Mouse (Mus musculus) intestine, postnatal 0 days (tissue): ENCODE results near the gene Sh2b2. TPM values are rescaled to one million over a fixed set of nuclear protein-coding genes. Genes with fewer than 3 reads are reported as not detected.

ENCODE experiments used
- ATAC-seq: fragments of 200-750 bp; cut with Nextera tagmentation; 2 replicates; pipeline ENCODE4 v1.8.0; 2017; ENCODE audit warnings: mild to moderate bottlenecking, moderate TSS enrichment, moderate library complexity
- H3K27ac ChIP-seq: fragments of 300-500 bp; sonication (generic); 2 replicates; pipeline ENCODE4 v1.5.1; 2014; ENCODE audit warnings: mild to moderate bottlenecking, low read depth, low read length, moderate library complexity
- H3K27me3 ChIP-seq: fragments of 300-500 bp; sonication (generic); replicated peaks from 2 replicates; pipeline ENCODE4 v1.6.1; 2014; ENCODE audit warnings: low read length, mixed read lengths; ENCODE audit not compliant: control insufficient read depth, insufficient read depth
- H3K36me3 ChIP-seq: fragments of 300-500 bp; sonication (generic); 2 replicates; pipeline ENCODE4 v1.6.1; 2014; ENCODE audit warnings: mild to moderate bottlenecking, moderate library complexity; ENCODE audit not compliant: control insufficient read depth, insufficient read depth
- H3K4me1 ChIP-seq: fragments of 300-500 bp; sonication (generic); replicated peaks from 2 replicates; pipeline ENCODE4 v1.6.1; 2014; ENCODE audit warnings: antibody characterized with exemption, low read length, mixed read lengths; ENCODE audit not compliant: control insufficient read depth, insufficient read depth
- H3K4me2 ChIP-seq: fragments of 300-500 bp; sonication (generic); replicated peaks from 2 replicates; pipeline ENCODE4 v1.6.1; 2014; ENCODE audit warnings: low read depth, mild to moderate bottlenecking, moderate library complexity
- H3K4me3 ChIP-seq: fragments of 300-500 bp; sonication (generic); 2 replicates; pipeline ENCODE4 v1.5.1; 2014; ENCODE audit warnings: low read depth, low read length
- H3K9ac ChIP-seq: fragments of 300-500 bp; sonication (generic); 2 replicates; pipeline ENCODE4 v1.6.1; 2014; ENCODE audit warnings: mild to moderate bottlenecking, low read depth, low read length
- H3K9me3 ChIP-seq: fragments of 300-500 bp; sonication (generic); 2 replicates; pipeline ENCODE4 v1.6.1; 2016; ENCODE audit warnings: mixed run types; ENCODE audit not compliant: control insufficient read depth
- CTCF ChIP-seq: sonication (generic); IDR thresholded peaks from 2 replicates; pipeline ENCODE4 v1.5.1; 2016; ENCODE audit warnings: low read depth, mild to moderate bottlenecking, control low read depth, antibody characterized with exemption, moderate library complexity
- WGBS: fragments of 180-500 bp; shearing (Covaris S2); extraction: QIAGEN DNeasy Blood & Tissue Kit; methylation state at CpG from one replicate; pipeline ENCODE4 v1.1.7; 2014; 5-methylcytosine and 5-hydroxymethylcytosine counted together
- polyA plus RNA-seq: library from polyadenylated mRNA; unstranded; fragments of >200 nt; fragmentation: Nextera tagmentation; extraction: Ambion mirVana; gene quantifications from 2 replicates; pipeline ENCODE4 v1.2.1, GENCODE M21; 2015

Sh2b2 gene
- polyA plus RNA-seq, 1 experiment from 2014 or later, result 1.0 TPM

- peak overlapping the region; percentile 68 for H3K4me3 ChIP-seq
- TF ChIP-seq CTCF, result no peak
- peak; percentile 9; the same call in 1 of the 2 replicates for ATAC-seq
- H3K9me3 ChIP-seq, result no peaks in the 10 kb centered on the region
- WGBS, result under 1% methylated on average over 62 of the region's 67 CpGs
- H3K27ac ChIP-seq, result peak overlapping the region; percentile 50; the same call in 1 of the 2 replicates
- H3K36me3 ChIP-seq, result no peaks in the 10 kb centered on the region
- H3K4me1 ChIP-seq, result no peaks in the 10 kb centered on the region
- peaks cover 10% of the 10 kb centered on the region for H3K27me3 ChIP-seq
- peak overlapping the region; percentile 99 for H3K4me2 ChIP-seq
- H3K9ac ChIP-seq, result peak overlapping the region; percentile 44
Measured at GRCm38 (mm10) chr5:136243851-136244761, 2.2 kb downstream of the Sh2b2 start.

- ATAC-seq, result no peak
- H3K9ac ChIP-seq, result no peak overlapping the region
- no peak overlapping the region for H3K27ac ChIP-seq
- no peak overlapping the region for H3K4me2 ChIP-seq
- H3K4me3 ChIP-seq, result no peak overlapping the region
- H3K9me3 ChIP-seq, result no peaks in the 10 kb centered on the region
- no peaks in the 10 kb centered on the region for H3K36me3 ChIP-seq
- 76% methylated on average over 6 of the region's 6 CpGs for WGBS
- TF ChIP-seq CTCF, result no peak
- peaks cover 10% of the 10 kb centered on the region for H3K27me3 ChIP-seq
- H3K4me1 ChIP-seq, result no peaks in the 10 kb centered on the region
Measured at GRCm38 (mm10) chr5:136241161-136241560, 5.2 kb downstream of the Sh2b2 start.

GRCm38 (mm10) chr5:136240381-136240780, 6.0 kb downstream of the Sh2b2 start:
- ATAC-seq, result no peak
- no peaks in the 10 kb centered on the region for H3K4me1 ChIP-seq
- no peak overlapping the region for H3K9ac ChIP-seq
- TF ChIP-seq CTCF, result no peak
- no peaks in the 10 kb centered on the region for H3K36me3 ChIP-seq
- no peaks in the 10 kb centered on the region for H3K9me3 ChIP-seq
- no peak overlapping the region for H3K4me3 ChIP-seq
- H3K27ac ChIP-seq, result no peak overlapping the region
- no peak overlapping the region; the same call in 1 of the 2 replicates for H3K4me2 ChIP-seq
- 59% methylated on average over 1 of the region's 1 CpGs for WGBS
- H3K27me3 ChIP-seq, result peaks cover 10% of the 10 kb centered on the region

- TF ChIP-seq CTCF, result no peak
- no peaks in the 10 kb centered on the region for H3K36me3 ChIP-seq
- no peaks in the 10 kb centered on the region for H3K9me3 ChIP-seq
- H3K4me3 ChIP-seq, result peak overlapping the region; percentile 29
- no peak overlapping the region for H3K27ac ChIP-seq
- peak overlapping the region; percentile 59 for H3K4me2 ChIP-seq
- H3K27me3 ChIP-seq, result no peaks in the 10 kb centered on the region; the same call in 1 of the 2 replicates
- no peak overlapping the region for H3K9ac ChIP-seq
- no peak for ATAC-seq
- WGBS, result 1% methylated on average over 19 of the region's 19 CpGs
- H3K4me1 ChIP-seq, result no peaks in the 10 kb centered on the region
Measured at GRCm38 (mm10) chr5:136237607-136238006, 8.7 kb downstream of the Sh2b2 start.

- Histone ChIP-seq H3K4me3 (no peak overlapping the region), H3K4me1 (no peaks in the 10 kb centered on the region), H3K9me3 (no peaks in the 10 kb centered on the region), H3K9ac (no peak overlapping the region), H3K27ac (no peak overlapping the region), H3K36me3 (no peaks in the 10 kb centered on the region), H3K27me3 (peaks cover 2% of the 10 kb centered on the region; the same call in 1 of the 2 replicates), H3K4me2 (no peak overlapping the region)
- TF ChIP-seq CTCF, result no peak
- 67% methylated on average over 5 of the region's 5 CpGs for WGBS
- no peak for ATAC-seq
Measured at GRCm38 (mm10) chr5:136236611-136237010, 9.7 kb downstream of the Sh2b2 start.

- Histone ChIP-seq H3K4me2 (no peak overlapping the region), H3K36me3 (no peaks in the 10 kb centered on the region), H3K9ac (no peak overlapping the region), H3K27me3 (0 out of 2 replicates have a peak, but pooled peaks cover 5% of the 10 kb centered on the region), H3K4me1 (no peaks in the 10 kb centered on the region), H3K4me3 (no peak overlapping the region), H3K9me3 (no peaks in the 10 kb centered on the region), H3K27ac (no peak overlapping the region)
- TF ChIP-seq CTCF, result no peak
- 70% methylated on average over 4 of the region's 4 CpGs for WGBS
- no peak for ATAC-seq
Measured at GRCm38 (mm10) chr5:136230348-136231035, 15.9 kb downstream of the Sh2b2 start.
